Mouse (Mus musculus) kidney, embryonic 16.5 days (tissue): ENCODE measurements at regions not wholly inside any gene's neighbourhood (a gene's known extent, or its start where the extent isn't known, plus 50 kb on each side); places are given as distances from the start of the nearest gene placed in this dataset.

Experiments used
- ATAC-seq: fragments of 200-750 bp; cut with Nextera tagmentation; 2 replicates; pipeline ENCODE4 v1.8.0; 2017; ENCODE audit warnings: moderate TSS enrichment; ENCODE audit not compliant: low FRiP score, low TSS enrichment
- H3K27ac ChIP-seq: fragments of 300-500 bp; sonication (generic); 2 replicates; pipeline ENCODE4 v1.5.1; 2014; ENCODE audit warnings: low read length
- H3K27me3 ChIP-seq: fragments of 300-500 bp; sonication (generic); 2 replicates; pipeline ENCODE4 v1.6.1; 2014; ENCODE audit warnings: low read length, control low read depth, mixed read lengths; ENCODE audit not compliant: insufficient read depth
- H3K36me3 ChIP-seq: fragments of 300-500 bp; sonication (generic); 2 replicates; pipeline ENCODE4 v1.6.1; 2014; ENCODE audit warnings: low read length, control low read depth, mixed read lengths; ENCODE audit not compliant: insufficient read depth
- H3K4me1 ChIP-seq: fragments of 300-500 bp; sonication (generic); 2 replicates; pipeline ENCODE4 v1.6.1; 2014; ENCODE audit warnings: low read length, control low read depth, mixed read lengths; ENCODE audit not compliant: insufficient read depth
- H3K4me2 ChIP-seq: fragments of 300-500 bp; sonication (generic); replicated peaks from 2 replicates; pipeline ENCODE4 v1.6.1; 2014; ENCODE audit warnings: low read depth, low read length
- H3K4me3 ChIP-seq: fragments of 300-500 bp; sonication (generic); 2 replicates; pipeline ENCODE4 v1.5.1; 2014; ENCODE audit warnings: mild to moderate bottlenecking, low read length
- H3K9ac ChIP-seq: fragments of 300-500 bp; sonication (generic); replicated peaks from 2 replicates; pipeline ENCODE4 v1.6.1; 2014; ENCODE audit warnings: low read length
- H3K9me3 ChIP-seq: fragments of 300-500 bp; sonication (generic); 2 replicates; pipeline ENCODE4 v1.6.1; 2016; ENCODE audit warnings: low read length, control low read depth
- WGBS: fragments of 180-500 bp; shearing (Covaris S2); extraction: QIAGEN DNeasy Blood & Tissue Kit; methylation state at CpG from one replicate; pipeline ENCODE4 v1.1.7; 2014; 5-methylcytosine and 5-hydroxymethylcytosine counted together

GRCm38 (mm10) chr7:121555420-121555819 is 151.6 kb downstream of the Usp31 start:
- Histone ChIP-seq H3K4me3 (no peak overlapping the region), H3K4me1 (no peaks in the 10 kb centered on the region), H3K9me3 (no peaks in the 10 kb centered on the region), H3K27me3 (no peaks in the 10 kb centered on the region), H3K36me3 (no peaks in the 10 kb centered on the region), H3K9ac (no peak overlapping the region), H3K27ac (no peak overlapping the region), H3K4me2 (no peak overlapping the region)
- ATAC-seq, result peak; percentile 70; the same call in 1 of the 2 replicates
- 28% methylated on average over 4 of the region's 4 CpGs for WGBS
